Mouse (Mus musculus): Measurements from ENCODE around the gene Trim67. TPM values are rescaled to one million over a fixed set of nuclear protein-coding genes. Genes with fewer than 3 reads are reported as not detected.

Trim67 gene
- under 1 TPM in 2 of 4 experiments, not detected in 2; 0.19 to 0.36 TPM for total RNA-seq (2022)

- no peak for DNase-seq (ENCODE audit: low spot score in 2 of 2)
Observed at GRCm38 (mm10) chr8:124792708-124793107, at the start of gene Trim67. TSS of gene Trim67 (plus strand) at chr8:124793092.

GRCm38 (mm10) chr8:124746661-124747060 lies 46.2 kb upstream of the Trim67 start:
- no peak for DNase-seq (ENCODE audit: low spot score in 2 of 2)

- DNase-seq (ENCODE audit: low spot score in 2 of 2) = no peak
Observed at GRCm38 (mm10) chr8:124751191-124751590, 41.7 kb upstream of the Trim67 start.

DNA sequence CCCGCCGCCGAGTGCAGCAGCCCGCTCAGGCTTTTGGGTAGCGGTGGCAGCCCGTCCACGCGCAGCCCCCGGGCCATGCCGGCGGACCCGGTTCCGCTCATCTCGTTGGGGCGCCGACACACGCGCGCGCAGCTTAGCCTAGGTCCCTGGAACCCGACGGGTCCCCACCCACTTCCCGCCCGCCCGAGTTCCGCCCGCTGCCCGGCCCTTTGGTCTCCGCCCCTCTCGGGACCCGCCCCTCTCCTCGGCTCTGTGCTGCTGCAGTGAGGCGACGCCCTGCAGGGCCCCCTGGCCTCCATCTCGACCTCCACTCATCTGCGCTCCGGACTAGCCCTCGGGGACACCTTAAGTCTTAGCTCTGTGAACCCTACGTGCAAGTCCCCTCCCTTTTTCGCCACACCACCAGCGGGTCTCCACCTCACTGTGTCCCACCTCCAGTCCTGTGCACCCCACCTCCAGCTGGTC lies 41.2 kb upstream of the Trim67 start, which contains the start of gene Fam89a:
TSS of gene Fam89a (minus strand) at position 124 of the 465 bp plus-strand sequence.
- no peak for DNase-seq (ENCODE audit: low spot score in 2 of 2)

GRCm38 (mm10) chr8:124752325-124752862 lies 40.5 kb upstream of the Trim67 start:
- DNase-seq (ENCODE audit: low spot score in 2 of 2) = no peak

DNA sequence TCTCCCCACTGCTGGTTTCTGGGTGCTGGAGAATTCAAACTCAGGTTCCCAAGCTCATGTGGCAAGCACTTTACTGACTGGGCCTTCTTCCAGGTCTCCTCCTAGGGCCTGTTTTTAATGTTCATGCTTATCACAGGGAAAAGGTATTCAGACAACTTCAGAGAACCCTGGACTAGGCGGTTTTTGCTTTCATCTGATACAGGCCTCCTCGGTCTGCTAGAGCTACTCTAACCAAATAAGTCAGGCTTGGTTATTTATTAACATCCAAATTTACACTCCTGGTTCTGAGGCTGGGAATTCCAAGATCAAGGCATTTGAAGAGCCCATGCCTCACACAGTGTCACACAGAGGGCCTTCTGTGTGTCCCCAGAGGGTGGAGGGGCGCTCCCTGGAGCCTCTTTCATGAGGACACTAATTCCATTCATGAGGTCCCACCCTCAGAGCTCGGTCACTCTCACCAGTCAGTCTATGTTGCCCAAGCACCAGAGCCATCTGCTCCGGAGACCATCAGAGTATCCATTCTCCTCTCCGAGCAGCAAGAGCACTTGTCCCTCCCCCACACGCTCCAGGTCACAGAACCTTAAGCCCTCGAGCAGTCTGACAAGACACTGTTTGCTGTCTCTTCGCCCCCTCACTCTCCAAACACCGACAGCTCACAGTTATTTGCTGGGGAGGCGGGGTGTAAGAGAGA lies 38.6 kb upstream of the Trim67 start:
- DNase-seq (ENCODE audit: low spot score in 2 of 2) = no peak

DNA sequence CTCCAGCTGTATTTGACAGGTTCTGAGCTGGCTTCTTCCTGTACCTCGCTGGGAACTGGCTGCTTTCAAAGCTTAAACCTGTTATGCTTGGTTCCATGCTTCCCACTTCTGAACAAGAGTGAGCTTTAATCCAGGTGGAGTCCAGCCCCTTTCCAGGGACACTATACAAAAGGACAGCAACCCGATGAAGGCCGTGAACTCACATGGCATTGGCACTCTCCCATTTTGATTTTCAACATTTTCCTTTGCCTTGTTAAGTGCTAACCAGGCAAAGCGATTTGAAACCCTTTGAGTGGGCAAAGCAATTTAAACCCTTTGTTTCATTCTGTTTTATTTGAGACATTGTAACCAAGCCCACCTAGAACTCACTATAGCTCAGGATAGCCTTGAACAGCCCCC lies 38.1 kb upstream of the Trim67 start:
- no peak for DNase-seq (ENCODE audit: low spot score in 2 of 2)

DNA sequence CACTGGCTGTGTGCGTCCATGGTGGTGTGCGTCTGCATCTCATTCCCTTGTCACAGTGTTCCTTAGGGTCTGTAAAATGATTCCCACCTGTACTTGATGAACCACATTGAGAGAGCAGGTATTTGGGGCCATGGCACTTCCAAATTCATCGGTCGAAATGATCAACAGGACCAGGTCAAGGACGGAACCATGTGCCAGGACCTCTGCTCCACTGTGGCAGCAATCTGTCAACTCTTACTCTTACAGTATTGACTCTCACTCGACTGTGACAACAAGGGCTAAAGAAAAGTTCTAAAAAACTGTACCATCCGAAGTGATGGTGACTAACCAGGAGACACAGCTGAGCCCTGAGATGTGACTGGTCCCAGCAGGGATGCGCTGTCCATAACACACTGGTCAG lies 37.4 kb upstream of the Trim67 start:
- no peak for DNase-seq (ENCODE audit: low spot score in 2 of 2)

- DNase-seq (ENCODE audit: low spot score in 2 of 2) = no peak
Observed at GRCm38 (mm10) chr8:124756153-124756552, 36.7 kb upstream of the Trim67 start.

DNA sequence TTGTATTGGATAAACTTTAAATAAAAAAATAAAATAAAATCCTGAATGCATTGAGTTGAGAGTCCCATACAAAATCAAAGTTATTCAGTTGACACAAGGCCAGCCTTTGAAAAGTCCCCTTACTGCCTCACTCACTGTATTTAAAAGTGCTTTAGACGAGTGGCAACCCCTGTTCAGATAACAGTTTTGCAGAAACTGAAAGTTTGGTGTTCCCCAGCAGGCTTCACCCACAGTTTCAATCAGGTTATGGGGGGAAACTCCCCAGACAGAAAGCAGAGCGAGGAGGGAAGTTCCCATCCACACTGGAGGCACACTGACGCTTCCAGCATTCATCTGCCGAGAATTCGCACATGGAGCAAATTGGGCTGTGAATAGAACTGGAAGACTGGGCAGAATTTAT lies 36.3 kb upstream of the Trim67 start:
- no peak for DNase-seq (ENCODE audit: low spot score in 2 of 2)

- DNase-seq (ENCODE audit: low spot score in 2 of 2) = no peak
Observed at GRCm38 (mm10) chr8:124758544-124758943, 34.3 kb upstream of the Trim67 start.

GRCm38 (mm10) chr8:124763061-124763460 lies 29.8 kb upstream of the Trim67 start:
- no peak for DNase-seq (ENCODE audit: low spot score in 2 of 2)

GRCm38 (mm10) chr8:124772389-124772788 lies 20.5 kb upstream of the Trim67 start:
- DNase-seq (ENCODE audit: low spot score in 2 of 2) = no peak

DNA sequence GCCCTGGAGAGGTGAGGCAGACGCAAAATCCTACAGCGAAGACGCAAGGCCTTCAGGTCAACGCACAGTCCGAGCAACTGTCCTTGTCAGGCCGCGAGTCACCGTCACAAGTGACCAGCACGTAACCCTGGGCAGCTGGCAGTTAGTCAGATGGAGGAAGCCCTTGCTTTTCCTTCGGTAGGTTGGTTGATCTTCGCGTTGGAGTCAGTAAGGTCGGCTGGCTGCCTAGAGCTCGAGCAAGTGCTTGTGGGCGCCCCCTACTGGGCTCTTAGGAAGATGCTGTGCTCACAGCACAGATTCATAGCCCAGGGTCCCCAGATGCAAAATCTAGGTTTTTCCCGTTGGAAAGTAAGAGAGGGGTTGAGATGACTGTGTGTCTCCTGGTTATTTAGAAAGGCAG lies 17.2 kb upstream of the Trim67 start:
- peak; percentile 41 to 47 for DNase-seq (ENCODE audit: low spot score in 2 of 2)

- DNase-seq (ENCODE audit: low spot score in 2 of 2) = peak in 1 of 2 experiments; percentile 15
Observed at GRCm38 (mm10) chr8:124780236-124780635, 12.7 kb upstream of the Trim67 start.

DNA sequence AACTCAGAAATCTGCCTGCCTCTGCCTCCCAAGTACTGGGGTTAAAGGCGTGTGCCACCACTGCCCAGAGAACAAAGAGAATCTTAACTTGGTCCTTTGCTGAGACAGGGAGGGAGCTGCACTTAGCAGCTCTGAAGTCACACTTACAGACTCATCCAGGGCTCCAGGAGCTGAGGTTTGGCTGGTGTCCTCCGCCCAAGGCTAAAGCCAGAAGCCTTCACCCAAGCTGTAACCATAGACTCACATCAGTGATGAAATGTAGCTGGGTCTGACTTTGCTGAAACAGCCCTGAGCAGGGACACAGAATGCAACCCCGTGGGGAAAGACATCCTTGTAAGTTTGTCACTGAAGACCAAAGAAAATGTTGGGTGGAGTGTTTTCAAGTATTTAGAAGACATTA lies 10.5 kb upstream of the Trim67 start:
- DNase-seq (ENCODE audit: low spot score in 2 of 2) = no peak

- DNase-seq (ENCODE audit: low spot score in 2 of 2) = no peak
Observed at GRCm38 (mm10) chr8:124783228-124783627, 9.7 kb upstream of the Trim67 start.

DNA sequence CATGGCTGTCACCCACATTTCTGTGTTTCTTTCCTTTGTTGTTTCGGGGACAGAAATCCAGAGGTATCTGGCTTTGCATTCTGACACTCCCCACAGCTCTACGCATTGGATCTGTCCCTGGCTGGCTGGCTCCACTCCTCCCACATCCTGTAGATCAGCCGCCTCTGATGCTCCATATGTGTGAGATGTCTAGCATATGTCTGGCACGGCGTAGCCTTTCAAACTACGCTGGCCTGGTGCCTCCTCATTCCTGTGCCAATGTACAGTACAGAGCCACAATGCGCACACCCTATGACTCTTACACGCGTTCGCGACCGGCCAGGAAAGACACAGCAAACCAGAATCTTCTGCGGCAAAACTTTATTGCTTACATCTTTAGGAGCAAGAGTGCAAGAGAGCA lies 8.3 kb upstream of the Trim67 start:
- no peak for DNase-seq (ENCODE audit: low spot score in 2 of 2)

DNA sequence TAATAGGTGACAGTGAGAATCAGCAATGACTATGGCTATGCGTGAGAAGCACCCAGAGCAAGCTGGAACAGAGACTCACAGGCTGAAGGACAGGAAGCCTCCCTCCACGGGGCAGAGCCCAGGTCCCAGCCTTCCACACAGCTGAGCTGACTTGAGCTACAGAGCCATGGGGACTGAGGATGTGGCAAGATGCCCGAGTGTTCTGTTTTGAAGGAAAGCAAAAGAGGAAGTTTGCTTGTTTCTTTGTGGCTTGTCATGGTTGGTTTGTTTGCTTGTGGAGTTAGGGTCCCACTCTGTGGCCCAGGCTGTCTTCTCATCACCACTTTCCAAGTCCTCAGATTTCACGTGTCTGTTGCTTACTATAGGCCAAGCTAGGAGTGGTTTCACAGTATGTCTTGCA lies 2.2 kb upstream of the Trim67 start:
- DNase-seq (ENCODE audit: low spot score in 2 of 2) = no peak

DNA sequence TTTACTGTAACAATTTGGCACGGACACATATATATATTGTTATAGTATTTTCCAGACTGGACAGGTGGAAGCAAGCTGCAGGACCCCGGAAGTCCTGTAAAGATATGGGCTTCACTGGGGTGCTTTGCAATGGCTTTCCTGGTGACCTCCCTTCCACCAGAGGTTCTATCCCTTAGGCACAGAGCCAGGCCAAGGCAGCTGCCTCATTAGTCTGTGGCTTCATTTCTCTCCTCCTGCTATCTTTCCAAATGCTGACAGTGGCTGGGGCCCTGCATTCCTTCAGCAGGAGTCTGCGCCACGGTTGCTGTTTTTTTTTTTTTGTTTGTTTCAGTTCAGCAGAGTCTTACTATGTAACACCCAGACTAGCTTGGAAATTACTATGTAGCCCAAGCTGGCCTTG lies 1.1 kb upstream of the Trim67 start:
- DNase-seq (ENCODE audit: low spot score in 2 of 2) = no peak

- no peak for DNase-seq (ENCODE audit: low spot score in 2 of 2)
Observed at GRCm38 (mm10) chr8:124792186-124792585, 706 bp upstream of the Trim67 start.

GRCm38 (mm10) chr8:124793172-124793651 lies 320 bp downstream of the Trim67 start:
- DNase-seq (ENCODE audit: low spot score in 2 of 2) = peak; percentile 79 to 80

All from gastrocnemius, adult 8-10 months (tissue).